Mouse (Mus musculus) induced T-regulatory cell, adult 2 months (primary cell): Measurements from ENCODE around the gene Atmin.

Experiments
- DNase-seq: peaks from one replicate; pipeline ENCODE4 v3.0.0-alpha.2; 2012; ENCODE audit warnings: low read depth

The Atmin gene

DNA sequence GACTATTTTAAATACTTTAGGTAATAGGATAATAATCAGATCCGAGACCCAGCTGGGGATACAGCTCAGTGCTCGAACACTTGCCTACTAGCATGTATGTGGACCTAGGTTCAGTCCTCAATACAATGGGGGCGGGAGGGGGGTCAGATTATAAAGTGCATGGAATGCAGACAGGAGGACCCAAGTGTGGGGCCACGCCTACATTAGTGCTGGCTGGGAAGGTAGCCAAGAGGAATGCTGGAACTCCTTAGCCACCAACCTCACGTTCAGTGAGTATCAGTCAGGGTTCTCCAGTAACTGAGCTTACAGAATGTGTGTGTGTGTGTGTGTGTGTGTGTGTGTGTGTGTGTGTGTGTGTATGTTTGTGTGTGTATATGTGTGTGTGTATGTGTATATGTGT lies 8.2 kb downstream of the Atmin start:
- no peak for DNase-seq

DNA sequence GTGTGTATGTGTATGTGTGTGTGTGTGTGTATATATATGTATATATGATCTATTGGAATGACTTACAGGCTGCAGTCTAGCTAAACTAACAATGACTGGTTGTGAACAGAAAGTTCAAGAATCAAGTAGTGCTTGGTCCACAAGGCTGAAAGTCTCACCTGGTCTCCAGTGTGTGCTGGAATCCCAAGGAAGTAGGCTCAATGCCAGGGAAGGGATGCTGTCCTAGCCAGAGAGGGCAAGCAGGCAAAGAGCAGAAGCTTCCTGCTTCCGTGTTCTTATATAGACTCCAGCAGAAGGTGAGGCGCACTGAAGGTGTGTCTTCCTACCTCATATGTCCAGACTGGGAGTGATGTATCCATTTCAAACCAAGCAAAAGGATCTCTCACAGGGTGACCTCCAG lies 8.6 kb downstream of the Atmin start:
- no peak for DNase-seq

DNA sequence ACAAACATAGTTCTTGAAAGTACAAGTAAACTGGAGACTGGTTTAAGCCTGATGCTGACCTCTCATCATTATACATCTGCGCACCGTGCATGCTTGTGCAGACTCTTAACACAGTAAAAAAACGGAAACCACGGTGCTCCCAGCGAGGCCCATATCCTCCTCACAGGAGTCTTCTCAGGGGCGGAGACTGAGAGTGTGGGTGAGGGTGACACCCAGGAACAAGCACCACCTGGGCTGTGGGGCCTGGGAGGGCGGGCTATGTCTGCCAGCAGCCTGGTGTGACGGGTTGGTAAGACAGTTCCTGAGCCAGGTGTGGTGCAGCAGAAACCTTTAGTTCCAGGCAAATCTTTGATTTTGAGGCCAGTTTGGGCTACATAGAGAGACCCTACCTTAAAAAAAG lies 9.2 kb downstream of the Atmin start:
- DNase-seq, result peak; percentile 71

DNA sequence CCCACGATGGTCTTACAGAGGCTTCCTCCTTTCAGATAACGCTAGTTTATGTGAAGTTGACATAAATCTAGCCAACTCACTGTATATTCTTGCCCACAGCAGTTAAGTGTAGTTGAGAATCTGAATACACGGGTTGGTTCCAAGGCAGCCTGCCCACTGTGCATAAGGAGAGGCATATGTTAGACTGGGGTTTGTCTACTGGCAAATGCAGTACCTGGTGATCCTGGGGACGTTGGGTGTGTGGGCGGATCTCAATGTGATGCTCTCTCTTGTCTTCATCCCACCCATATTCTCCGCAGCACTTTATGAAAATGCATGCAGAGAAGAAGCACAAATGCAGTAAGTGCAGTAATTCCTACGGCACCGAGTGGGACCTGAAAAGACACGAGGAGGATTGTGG lies 11.2 kb downstream of the Atmin start:
- DNase-seq, result no peak

DNA sequence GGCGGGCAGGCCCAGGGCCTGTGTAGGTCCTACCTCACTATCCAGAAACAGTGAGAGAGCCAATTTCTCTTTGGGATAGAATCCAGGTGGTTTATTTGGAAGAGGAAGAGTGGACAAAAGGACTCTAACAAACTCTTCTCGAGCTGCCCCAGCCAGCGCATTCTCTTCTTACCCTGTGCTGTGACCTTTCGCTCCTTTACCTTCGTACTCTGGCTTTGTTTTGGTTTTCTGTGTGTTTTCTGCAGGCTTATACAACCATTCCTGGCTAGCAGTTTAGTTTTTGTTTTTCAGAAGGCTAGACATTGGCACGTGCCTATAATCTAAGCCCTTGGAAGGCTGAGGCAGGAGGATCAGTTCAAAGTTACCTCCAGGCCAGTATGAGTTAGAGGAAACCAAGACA lies 26.3 kb downstream of the Atmin start:
- no peak for DNase-seq

DNA sequence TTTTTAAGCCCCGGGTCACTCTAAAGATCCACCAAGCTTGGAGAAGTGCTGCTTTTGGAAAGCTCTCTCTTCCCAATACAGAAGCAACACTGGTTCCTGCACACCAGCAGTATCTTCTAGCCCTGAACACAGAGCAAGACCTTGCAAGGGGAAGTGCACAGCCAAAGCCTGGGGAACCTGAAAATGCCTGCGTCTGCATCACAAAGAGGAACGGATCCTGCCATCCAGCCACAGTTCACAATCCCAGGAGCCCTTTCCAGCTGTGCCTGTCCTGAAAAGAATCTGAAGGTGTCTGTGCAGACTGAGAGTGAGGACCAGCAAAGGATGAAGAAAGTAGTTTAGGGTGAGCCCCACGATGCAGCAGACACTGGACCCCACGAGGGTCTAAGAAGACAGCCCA lies 31.9 kb downstream of the Atmin start:
- DNase-seq, result no peak

DNA sequence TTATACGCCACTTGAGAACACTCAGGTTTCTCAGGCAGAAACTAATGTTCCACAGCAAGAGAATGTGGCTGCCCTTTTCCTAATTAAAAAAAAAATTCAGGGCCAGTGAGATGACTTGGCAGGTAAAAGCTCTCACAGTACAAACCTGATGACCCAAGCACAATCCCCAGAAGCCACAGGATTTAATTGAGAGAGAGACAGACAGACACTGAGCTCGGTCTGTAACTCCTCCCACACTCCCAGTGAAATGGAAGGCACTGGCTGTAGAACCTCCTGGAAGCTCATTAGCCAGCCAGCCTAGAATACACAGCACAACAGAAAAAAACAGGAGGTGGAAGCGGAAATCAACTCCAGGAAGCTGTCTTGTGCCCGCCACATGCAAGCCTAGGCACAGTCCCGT lies 32.4 kb downstream of the Atmin start:
- DNase-seq, result no peak

DNA sequence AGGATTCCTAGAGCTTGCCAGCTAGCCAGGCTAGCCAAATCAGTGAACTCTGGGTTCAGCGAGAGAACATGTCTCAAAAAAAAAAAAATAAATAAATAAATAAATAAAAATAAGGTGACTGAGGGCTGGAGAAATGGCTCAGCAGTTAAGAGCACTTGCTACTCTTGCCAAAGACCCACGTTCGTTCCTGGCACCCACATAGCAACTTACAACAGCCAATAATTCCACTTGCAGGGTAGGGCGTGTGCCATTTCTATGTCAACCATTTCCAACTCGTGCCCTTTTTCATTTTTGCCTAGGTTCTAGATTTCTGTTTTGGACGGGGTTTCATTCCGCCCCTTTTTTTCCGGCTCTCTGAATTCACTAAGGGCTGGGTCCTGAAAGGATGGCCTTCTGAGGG lies 34.9 kb downstream of the Atmin start:
- no peak for DNase-seq

DNA sequence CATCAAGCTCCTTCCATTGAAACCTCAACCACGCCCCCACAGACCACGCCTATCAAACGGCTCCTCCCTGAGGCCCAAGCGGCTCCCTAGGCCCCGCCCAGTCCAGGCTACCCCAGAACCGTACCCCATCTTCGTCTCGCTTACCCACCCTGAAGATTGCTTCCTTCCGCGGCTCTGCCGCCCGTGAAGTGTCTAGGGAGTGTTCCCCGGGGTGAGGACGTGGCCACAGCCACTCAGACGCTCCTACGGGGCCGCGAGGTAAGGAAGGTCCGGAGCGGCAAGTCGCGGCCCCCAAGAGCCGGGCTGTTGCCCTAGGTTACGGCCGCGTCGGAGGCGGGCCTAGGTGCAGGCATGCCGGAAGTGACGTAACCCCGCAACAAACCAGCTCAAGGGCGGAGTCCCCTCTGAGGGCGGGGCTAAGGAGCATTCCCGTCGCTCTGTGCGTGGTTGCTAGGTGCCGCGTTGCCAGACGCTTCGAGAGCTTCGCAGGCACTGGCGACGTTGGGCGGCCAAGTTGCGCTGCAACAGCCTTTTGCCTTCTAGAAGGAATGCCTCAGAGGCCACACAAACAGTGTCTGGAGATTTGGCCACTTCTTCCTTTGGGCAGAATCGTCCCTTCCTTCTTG lies 35.6 kb downstream of the Atmin start, which contains the start of gene 1700030J22Rik:
TSS of gene 1700030J22Rik (minus strand) at position 329 of the 626 bp plus-strand sequence.
- peak; percentile 99 for DNase-seq

DNA sequence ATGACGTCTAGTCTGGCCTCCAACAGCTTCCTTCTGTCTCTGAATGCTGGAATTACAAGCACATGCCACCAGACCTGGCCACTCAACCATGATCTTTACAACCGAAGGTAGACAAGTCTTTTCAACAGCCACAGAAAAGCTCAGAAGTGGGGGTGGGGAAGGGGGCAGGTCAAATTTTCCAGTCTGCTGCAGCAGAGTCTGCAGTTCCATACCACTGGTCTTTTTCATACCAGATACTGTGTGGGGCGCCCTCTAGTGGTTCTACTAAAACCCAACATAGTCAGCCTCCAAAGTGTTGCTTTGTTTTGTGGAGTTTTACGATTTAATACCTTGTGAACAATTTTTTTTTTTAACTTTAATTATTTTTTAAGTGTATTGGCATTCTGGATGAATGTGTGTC lies 36.9 kb downstream of the Atmin start:
- DNase-seq, result peak; percentile 91

DNA sequence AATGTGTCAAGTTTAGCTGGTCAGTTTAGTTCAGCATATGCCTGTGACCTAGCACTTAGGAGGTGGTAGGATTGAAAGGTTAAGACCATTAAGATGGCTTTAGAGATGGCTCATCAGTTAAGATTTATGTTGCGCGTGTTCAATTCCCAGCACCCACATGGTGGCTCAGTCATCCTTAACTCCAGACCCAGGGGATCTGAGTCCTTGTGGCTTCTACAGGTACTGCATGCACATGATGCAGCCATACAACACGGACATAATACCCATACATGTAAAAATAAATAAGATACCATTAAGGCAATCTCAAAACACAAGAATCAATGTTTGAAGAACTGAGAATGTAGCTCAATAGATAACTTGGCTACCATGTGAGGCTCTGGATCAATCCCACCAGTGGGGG lies 46.6 kb downstream of the Atmin start:
- DNase-seq, result peak; percentile 36

DNA sequence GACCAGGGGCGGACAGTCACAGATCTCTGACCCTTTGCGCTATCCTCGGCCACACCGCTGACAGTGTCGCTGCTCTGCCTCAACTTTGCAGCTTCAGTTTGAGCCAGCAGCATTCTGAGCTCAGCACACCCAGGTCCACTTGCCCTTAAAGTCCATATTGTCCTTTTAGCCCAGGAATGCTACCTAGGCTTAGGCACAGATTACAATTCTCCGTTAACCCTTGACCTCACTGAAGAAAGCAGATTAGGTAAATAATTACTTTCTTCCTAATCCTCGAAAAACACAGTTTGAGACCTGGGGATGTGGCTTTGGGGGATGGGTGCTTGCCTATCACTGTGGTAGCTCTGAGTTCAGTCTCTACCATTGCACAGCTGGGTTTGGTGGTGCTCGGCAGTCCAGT lies 48.0 kb downstream of the Atmin start:
- no peak for DNase-seq

DNA sequence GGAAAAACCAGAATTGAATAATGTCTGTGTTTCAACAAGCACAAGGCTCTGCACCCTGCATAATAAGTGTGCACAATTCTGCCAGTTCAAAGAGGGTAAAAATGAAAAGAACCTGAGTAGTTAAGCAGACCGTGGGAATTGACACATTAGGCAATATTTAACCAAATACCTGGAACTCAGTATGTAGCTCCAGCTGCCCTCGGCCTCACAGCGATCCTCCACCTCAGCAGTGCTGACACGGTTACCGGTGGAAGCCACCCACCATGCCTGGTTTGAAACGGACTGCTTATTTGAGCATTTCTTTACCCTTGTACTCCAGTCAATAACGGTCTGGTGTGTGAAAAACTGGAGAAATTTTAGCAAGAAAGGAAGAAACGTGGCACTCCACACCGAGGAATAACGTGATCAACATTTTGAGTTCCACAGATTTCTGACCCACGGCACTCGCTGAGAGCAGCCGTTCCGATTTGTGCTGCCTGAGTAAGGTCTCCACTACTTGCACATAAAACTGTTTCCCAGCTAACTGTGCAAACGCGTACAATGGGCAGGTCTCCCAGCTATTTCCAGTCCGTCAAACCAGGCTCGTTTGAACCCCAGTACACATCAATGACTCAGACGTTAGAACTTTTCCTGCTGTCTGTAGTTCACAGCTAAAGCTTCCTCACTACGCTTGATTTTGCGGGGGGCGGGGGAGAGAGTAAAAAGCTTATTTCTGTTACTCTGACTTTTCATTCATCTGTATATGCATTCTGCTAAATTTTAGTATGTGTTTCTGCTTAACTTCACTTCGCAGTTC lies 49.2 kb downstream of the Atmin start:
- DNase-seq, result peak; percentile 58

DNA sequence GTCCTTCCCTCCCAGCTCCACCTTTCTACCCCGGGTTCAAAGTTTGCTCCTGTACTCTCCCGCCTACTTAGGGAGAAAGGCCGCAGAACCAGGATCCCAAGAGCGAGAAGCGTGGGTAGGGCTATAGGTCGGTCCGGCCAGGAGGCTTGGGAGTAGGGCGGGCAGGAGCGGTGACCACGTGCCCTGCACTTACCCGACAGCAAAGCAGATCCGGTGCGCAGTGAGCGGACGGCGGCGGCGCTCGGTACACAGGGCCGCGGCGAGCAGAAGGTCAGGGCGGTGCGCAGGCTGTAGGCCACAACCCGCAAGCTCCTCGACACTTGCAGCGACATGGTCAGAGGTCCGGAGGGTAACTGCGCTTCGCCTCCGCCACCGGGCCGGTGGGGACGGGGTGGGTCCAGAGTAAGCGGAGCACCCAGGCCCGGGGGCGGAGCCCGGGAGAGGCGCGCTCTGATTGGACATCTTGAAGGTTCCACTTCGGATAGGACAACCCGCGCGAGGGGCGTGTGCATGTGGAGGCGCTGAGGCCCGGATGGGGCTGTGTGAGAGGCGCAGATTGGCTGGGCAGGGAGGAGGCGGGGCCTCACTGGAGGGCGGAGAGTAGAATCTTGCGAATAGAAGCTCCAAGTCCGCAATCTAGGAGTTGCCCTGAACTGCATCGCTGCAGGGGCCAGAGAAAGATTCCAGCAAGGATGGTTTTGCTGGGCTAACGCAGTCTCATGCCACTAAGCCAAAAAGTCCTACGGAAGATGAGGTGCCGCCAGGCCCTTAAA lies 50.1 kb downstream of the Atmin start, which contains the start of gene Gcsh:
TSS of gene Gcsh (minus strand) at position 443 of the 773 bp plus-strand sequence.
- DNase-seq, result peak; percentile 99

DNA sequence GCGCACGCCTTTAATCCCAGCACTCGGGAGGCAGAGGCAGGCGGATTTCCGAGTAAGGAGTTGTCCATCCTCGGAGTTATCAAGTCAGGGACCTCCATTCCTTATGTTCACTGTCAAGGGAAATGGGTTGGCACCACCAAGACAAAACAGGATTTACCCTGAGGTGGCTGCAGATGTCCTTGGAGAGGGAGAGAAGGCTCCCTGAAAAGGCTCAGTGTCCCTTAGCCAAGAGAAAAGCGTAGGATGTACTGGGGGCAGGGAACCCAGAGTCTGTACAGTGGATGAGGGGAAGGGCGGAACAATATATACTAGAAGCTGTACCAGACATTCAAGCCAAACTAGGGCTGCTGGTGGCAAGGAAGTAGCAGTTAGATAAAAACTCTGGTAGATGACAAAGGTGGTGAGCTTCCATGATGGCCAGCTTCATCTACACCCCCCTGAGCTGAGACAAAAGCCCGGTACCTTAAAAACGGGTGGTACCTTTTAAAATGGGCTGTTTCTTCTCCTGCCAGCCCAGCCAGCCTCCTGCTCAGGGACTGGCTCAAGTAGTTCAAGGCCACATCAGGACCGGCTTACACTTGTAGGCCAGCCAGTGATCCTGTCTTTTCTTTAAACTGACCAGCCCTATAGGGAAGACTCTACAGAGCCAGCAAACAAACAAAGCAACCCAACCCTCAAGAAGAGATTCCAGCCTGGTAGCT lies 51.0 kb downstream of the Atmin start:
- DNase-seq, result no peak
